ENCODE assay signal across 19 mouse cellular contexts in the genomic region with DNA sequence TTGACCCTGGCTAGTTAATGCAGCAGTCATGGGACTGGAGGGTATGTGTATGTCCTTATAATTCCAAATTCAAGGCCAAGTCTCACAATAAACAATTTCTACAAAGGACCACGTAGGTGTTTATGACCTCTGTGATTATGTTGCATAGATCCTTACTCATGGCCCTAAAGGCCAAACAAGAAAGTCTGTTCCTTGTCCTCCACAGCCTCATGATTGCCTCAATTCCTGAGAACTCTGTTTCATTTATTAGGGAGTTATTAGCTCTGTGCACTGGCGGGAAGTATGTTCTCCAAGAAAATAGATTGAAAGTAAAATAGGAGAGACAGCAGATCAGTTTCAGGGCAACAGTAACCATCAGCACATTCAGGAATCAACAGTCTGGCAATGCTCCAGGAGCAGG.
"Had no signal": no experiment of that assay in that cellular context is flagged by ENCODE, and none has a peak within 500 bp of the region (broad histone marks: within the 10 kb centered on the region; RNA-seq: fewer than 3 reads in every experiment).

No protein-coding gene starts in this region.

- H3K36me3 ChIP-seq: midbrain, embryonic 10.5 days; midbrain, embryonic 12.5 days; neural tube, embryonic 13.5 days; neural tube, embryonic 15.5 days had no signal

- H3K27me3 ChIP-seq: midbrain, embryonic 12.5 days; neural tube, embryonic 13.5 days; neural tube, embryonic 15.5 days had no signal

- DNase-seq: lung, adult 18-20 months; lung, embryonic 14.5 days; lung, postnatal 10 days; lung, postnatal 4 days; midbrain, embryonic 14.5 days; retina, postnatal 1 day; right cerebral cortex, adult 18-20 months; right cerebral cortex, postnatal 25 days; right cerebral cortex, postnatal 4 days; spleen, adult 18-20 months; thymus, adult 18-20 months; thymus, postnatal 14 days; thymus, postnatal 36 days had no signal

- H3K4me3 ChIP-seq: midbrain, embryonic 10.5 days; midbrain, embryonic 12.5 days; myocyte; neural tube, embryonic 13.5 days; neural tube, embryonic 15.5 days had no signal

- H3K4me2 ChIP-seq: lung, embryonic 14.5 days; midbrain, embryonic 12.5 days; neural tube, embryonic 13.5 days; neural tube, embryonic 15.5 days had no signal

- H3K9ac ChIP-seq: lung, embryonic 14.5 days; midbrain, embryonic 12.5 days; neural tube, embryonic 13.5 days; neural tube, embryonic 15.5 days had no signal

- ATAC-seq: midbrain, embryonic 16.5 days had no signal

- H3K27ac ChIP-seq: midbrain, embryonic 10.5 days; midbrain, embryonic 12.5 days; neural tube, embryonic 13.5 days; neural tube, embryonic 15.5 days had no signal

- H3K4me1 ChIP-seq: midbrain, embryonic 12.5 days; neural tube, embryonic 13.5 days had no signal

- H3K9me3 ChIP-seq: midbrain, embryonic 10.5 days; midbrain, embryonic 12.5 days; neural tube, embryonic 13.5 days; neural tube, embryonic 15.5 days had no signal
